Mouse (Mus musculus): ENCODE results near the gene Olfr71. TPM values are rescaled to one million over a fixed set of nuclear protein-coding genes. Genes with fewer than 3 reads are reported as not detected.

The Olfr71 gene
- polyA plus RNA-seq (2012; ENCODE audit: insufficient read depth, insufficient read length, missing spikeins), result not detected in 2 replicates

GRCm38 (mm10) chr4:43709869-43710268 is at the start of gene Olfr71:
Olfr71 (minus strand) TSS chr4:43710255.
- Histone ChIP-seq H3K27ac (replicated peaks; ENCODE audit: low read depth, low read length) (no peak within 1 kb of the TSS), H3K4me3 (ENCODE audit: insufficient read depth, low read depth, low read length) (no peak within 1 kb of the TSS), H3K4me1 (ENCODE audit: control insufficient read depth, insufficient read depth, insufficient read length, low read length) (no peaks in the 10 kb centered on the region)

GRCm38 (mm10) chr4:43757213-43757612 is 47.2 kb upstream of the Olfr71 start:
- Histone ChIP-seq H3K4me3 (ENCODE audit: insufficient read depth, low read depth, low read length) (no peak overlapping the region), H3K27ac (replicated peaks; ENCODE audit: low read depth, low read length) (0 out of 2 replicates have a peak overlapping the region, but pooled peaks have one; percentile 20), H3K4me1 (ENCODE audit: control insufficient read depth, insufficient read depth, insufficient read length, low read length) (no peaks in the 10 kb centered on the region)

- Histone ChIP-seq H3K4me3 (ENCODE audit: insufficient read depth, low read depth, low read length) (no peak overlapping the region), H3K4me1 (ENCODE audit: control insufficient read depth, insufficient read depth, insufficient read length, low read length) (peaks cover 10% of the 10 kb centered on the region), H3K27ac (replicated peaks; ENCODE audit: low read depth, low read length) (no peak overlapping the region)
These were observed 35.1 kb upstream of the Olfr71 start for GRCm38 (mm10) chr4:43745187-43745586.

GRCm38 (mm10) chr4:43743099-43743498 is 33.0 kb upstream of the Olfr71 start:
- no peak overlapping the region for H3K4me3 ChIP-seq (ENCODE audit: insufficient read depth, low read depth, low read length)
- H3K27ac ChIP-seq (replicated peaks; ENCODE audit: low read depth, low read length), result no peak overlapping the region
- H3K4me1 ChIP-seq (ENCODE audit: control insufficient read depth, insufficient read depth, insufficient read length, low read length), result peaks cover 14% of the 10 kb centered on the region

- peaks cover 18% of the 10 kb centered on the region for H3K4me1 ChIP-seq (ENCODE audit: control insufficient read depth, insufficient read depth, insufficient read length, low read length)
- no peak overlapping the region for H3K4me3 ChIP-seq (ENCODE audit: insufficient read depth, low read depth, low read length)
- H3K27ac ChIP-seq (replicated peaks; ENCODE audit: low read depth, low read length), result peak overlapping the region; percentile 59; the same call in 1 of the 2 replicates
These were observed 32.6 kb upstream of the Olfr71 start for GRCm38 (mm10) chr4:43742637-43743036.

- H3K27ac ChIP-seq (replicated peaks; ENCODE audit: low read depth, low read length), result peak overlapping the region; percentile 73
- H3K4me1 ChIP-seq (ENCODE audit: control insufficient read depth, insufficient read depth, insufficient read length, low read length), result peaks cover 28% of the 10 kb centered on the region
- no peak overlapping the region for H3K4me3 ChIP-seq (ENCODE audit: insufficient read depth, low read depth, low read length)
These were observed 31.5 kb upstream of the Olfr71 start for GRCm38 (mm10) chr4:43741526-43741925.

- Histone ChIP-seq H3K4me1 (ENCODE audit: control insufficient read depth, insufficient read depth, insufficient read length, low read length) (peaks cover 43% of the 10 kb centered on the region), H3K27ac (replicated peaks; ENCODE audit: low read depth, low read length) (peak overlapping the region; percentile 53; the same call in 1 of the 2 replicates), H3K4me3 (ENCODE audit: insufficient read depth, low read depth, low read length) (no peak overlapping the region)
These were observed 29.1 kb upstream of the Olfr71 start for GRCm38 (mm10) chr4:43738989-43739674.

- H3K27ac ChIP-seq (replicated peaks; ENCODE audit: low read depth, low read length), result peak overlapping the region; percentile 76
- H3K4me3 ChIP-seq (ENCODE audit: insufficient read depth, low read depth, low read length), result no peak overlapping the region
- peaks cover 40% of the 10 kb centered on the region for H3K4me1 ChIP-seq (ENCODE audit: control insufficient read depth, insufficient read depth, insufficient read length, low read length)
These were observed 27.1 kb upstream of the Olfr71 start for GRCm38 (mm10) chr4:43737144-43737543.

- Histone ChIP-seq H3K4me3 (ENCODE audit: insufficient read depth, low read depth, low read length) (peak overlapping the region; percentile 62), H3K4me1 (ENCODE audit: control insufficient read depth, insufficient read depth, insufficient read length, low read length) (peaks cover 36% of the 10 kb centered on the region), H3K27ac (replicated peaks; ENCODE audit: low read depth, low read length) (peak overlapping the region; percentile 100)
These were observed 23.1 kb upstream of the Olfr71 start for GRCm38 (mm10) chr4:43733186-43733585.

- peaks cover 35% of the 10 kb centered on the region for H3K4me1 ChIP-seq (ENCODE audit: control insufficient read depth, insufficient read depth, insufficient read length, low read length)
- H3K4me3 ChIP-seq (ENCODE audit: insufficient read depth, low read depth, low read length), result peak overlapping the region; percentile 62
- peak overlapping the region; percentile 100 for H3K27ac ChIP-seq (replicated peaks; ENCODE audit: low read depth, low read length)
These were observed 22.1 kb upstream of the Olfr71 start for GRCm38 (mm10) chr4:43732171-43732570.

GRCm38 (mm10) chr4:43730750-43731297 is 20.8 kb upstream of the Olfr71 start:
- peak overlapping the region; percentile 100 for H3K27ac ChIP-seq (replicated peaks; ENCODE audit: low read depth, low read length)
- H3K4me1 ChIP-seq (ENCODE audit: control insufficient read depth, insufficient read depth, insufficient read length, low read length), result peaks cover 33% of the 10 kb centered on the region
- H3K4me3 ChIP-seq (ENCODE audit: insufficient read depth, low read depth, low read length), result peak overlapping the region; percentile 63

GRCm38 (mm10) chr4:43729794-43730550 is 19.9 kb upstream of the Olfr71 start, which contains the start of gene Spaar:
Spaar (plus strand) TSS chr4:43730034.
- peak within 1 kb of the TSS; percentile 63 for H3K4me3 ChIP-seq (ENCODE audit: insufficient read depth, low read depth, low read length)
- peak within 1 kb of the TSS; percentile 100 for H3K27ac ChIP-seq (replicated peaks; ENCODE audit: low read depth, low read length)
- peaks cover 28% of the 10 kb centered on the region for H3K4me1 ChIP-seq (ENCODE audit: control insufficient read depth, insufficient read depth, insufficient read length, low read length)

- Histone ChIP-seq H3K27ac (replicated peaks; ENCODE audit: low read depth, low read length) (peak overlapping the region; percentile 100), H3K4me1 (ENCODE audit: control insufficient read depth, insufficient read depth, insufficient read length, low read length) (peaks cover 28% of the 10 kb centered on the region), H3K4me3 (ENCODE audit: insufficient read depth, low read depth, low read length) (peak overlapping the region; percentile 34)
These were observed 19.1 kb upstream of the Olfr71 start for GRCm38 (mm10) chr4:43729126-43729525.

GRCm38 (mm10) chr4:43728576-43728954 is 18.5 kb upstream of the Olfr71 start:
- Histone ChIP-seq H3K4me3 (ENCODE audit: insufficient read depth, low read depth, low read length) (peak overlapping the region; percentile 61), H3K4me1 (ENCODE audit: control insufficient read depth, insufficient read depth, insufficient read length, low read length) (peaks cover 28% of the 10 kb centered on the region), H3K27ac (replicated peaks; ENCODE audit: low read depth, low read length) (peak overlapping the region; percentile 100)

Measured in brown adipose tissue, adult 24 weeks (tissue).